Mouse (Mus musculus) lung, embryonic 16.5 days (tissue): Measurements from ENCODE around the gene Dip2b. TPM values are rescaled to one million over a fixed set of nuclear protein-coding genes. Genes with fewer than 3 reads are reported as not detected.
A peak's percentile ranks its signal among the peaks of the same experiment; 100 is the strongest.

Experiments used
- ATAC-seq: fragments of 200-750 bp; cut with Nextera tagmentation; 2 replicates; pipeline ENCODE4 v1.8.0; 2017; ENCODE audit warnings: low read depth, mild to moderate bottlenecking, moderate library complexity
- H3K27ac ChIP-seq: fragments of 300-500 bp; sonication (generic); 2 replicates; pipeline ENCODE4 v1.5.1; 2014; ENCODE audit warnings: mild to moderate bottlenecking, control low read depth, low read length
- H3K27me3 ChIP-seq: fragments of 300-500 bp; sonication (generic); 2 replicates; pipeline ENCODE4 v1.6.1; 2014; ENCODE audit warnings: low read depth, low read length, mixed read lengths; ENCODE audit not compliant: control insufficient read depth, insufficient read depth
- H3K36me3 ChIP-seq: fragments of 300-500 bp; sonication (generic); 2 replicates; pipeline ENCODE4 v1.6.1; 2014; ENCODE audit warnings: low read length; ENCODE audit not compliant: control insufficient read depth, insufficient read depth
- H3K4me1 ChIP-seq: fragments of 300-500 bp; sonication (generic); replicated peaks from 2 replicates; pipeline ENCODE4 v1.6.1; 2014; ENCODE audit warnings: low read length, mixed read lengths; ENCODE audit not compliant: control insufficient read depth, insufficient read depth
- H3K4me2 ChIP-seq: fragments of 300-500 bp; sonication (generic); 2 replicates; pipeline ENCODE4 v1.6.1; 2014; ENCODE audit warnings: low read depth, low read length, control low read depth
- H3K4me3 ChIP-seq: fragments of 300-500 bp; sonication (generic); 2 replicates; pipeline ENCODE4 v1.5.1; 2014; ENCODE audit warnings: mild to moderate bottlenecking, low read length, control low read depth
- H3K9ac ChIP-seq: fragments of 300-500 bp; sonication (generic); 2 replicates; pipeline ENCODE4 v1.6.1; 2014; ENCODE audit warnings: low read length, control low read depth
- H3K9me3 ChIP-seq: fragments of 300-500 bp; sonication (generic); 2 replicates; pipeline ENCODE4 v1.6.1; 2016; ENCODE audit warnings: low read length; ENCODE audit not compliant: control insufficient read depth
- WGBS: fragments of 180-500 bp; shearing (Covaris S2); extraction: QIAGEN DNeasy Blood & Tissue Kit; methylation state at CpG from one replicate; pipeline ENCODE4 v1.1.7; 2014; 5-methylcytosine and 5-hydroxymethylcytosine counted together
- polyA plus RNA-seq: library from polyadenylated mRNA; unstranded; fragments of >200 nt; fragmentation: Nextera tagmentation; extraction: Ambion mirVana; gene quantifications from 2 replicates; pipeline ENCODE4 v1.2.1, GENCODE M21; 2015

Dip2b gene
- polyA plus RNA-seq, 1 experiment from 2014 or later: 10.4 TPM

- no peak overlapping the region for H3K4me3 ChIP-seq
- no peak overlapping the region for H3K9ac ChIP-seq
- 11% methylated on average over 11 of the region's 11 CpGs for WGBS
- no peak overlapping the region for H3K27ac ChIP-seq
- H3K36me3 ChIP-seq: no peaks in the 10 kb centered on the region
- H3K4me2 ChIP-seq: 0 out of 2 replicates have a peak overlapping the region, but pooled peaks have one; percentile 15
- H3K9me3 ChIP-seq: no peaks in the 10 kb centered on the region
- ATAC-seq: peak; percentile 85
- H3K4me1 ChIP-seq: peaks cover 7% of the 10 kb centered on the region
- no peaks in the 10 kb centered on the region for H3K27me3 ChIP-seq
Measured at GRCm38 (mm10) chr15:100126456-100127107, 88.1 kb downstream of the Dip2b start.

DNA sequence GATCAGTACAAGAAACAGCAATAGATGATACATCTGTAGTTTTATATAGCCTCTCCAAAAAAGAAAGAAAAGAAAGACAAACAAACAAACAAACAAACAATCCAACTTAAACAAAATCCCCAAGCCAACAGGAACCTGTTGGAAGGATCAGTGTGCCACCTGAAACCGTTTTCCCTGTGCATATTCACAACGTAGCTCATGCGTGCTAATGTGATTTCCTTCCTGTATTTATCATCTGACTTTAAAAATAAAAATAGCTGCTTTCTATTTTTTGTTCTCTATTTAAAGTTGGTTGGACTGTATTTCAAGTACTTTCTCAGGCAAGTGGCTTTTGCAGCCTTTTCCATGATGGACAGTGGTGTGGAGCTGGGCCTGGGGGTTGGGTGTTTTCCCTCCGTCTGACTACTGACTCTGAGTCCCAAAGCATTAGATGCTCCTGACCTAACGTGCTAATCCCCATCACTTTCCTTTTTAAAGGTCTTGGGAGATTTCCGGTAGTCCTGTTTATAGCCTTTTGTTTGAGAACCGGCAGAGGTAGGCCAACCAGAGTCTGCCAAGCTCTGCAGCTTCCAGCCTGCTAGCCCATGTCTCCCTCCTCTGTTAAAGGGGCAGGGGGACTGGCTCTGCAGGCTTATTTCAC, 90.8 kb downstream of the Dip2b start:
- Histone ChIP-seq H3K27me3 (no peaks in the 10 kb centered on the region), H3K9me3 (no peaks in the 10 kb centered on the region), H3K27ac (no peak overlapping the region), H3K9ac (no peak overlapping the region), H3K4me3 (no peak overlapping the region), H3K4me2 (no peak overlapping the region), H3K36me3 (no peaks in the 10 kb centered on the region), H3K4me1 (peaks cover 7% of the 10 kb centered on the region)
- ATAC-seq: no peak
- 62% methylated on average over 7 of the region's 7 CpGs for WGBS

DNA sequence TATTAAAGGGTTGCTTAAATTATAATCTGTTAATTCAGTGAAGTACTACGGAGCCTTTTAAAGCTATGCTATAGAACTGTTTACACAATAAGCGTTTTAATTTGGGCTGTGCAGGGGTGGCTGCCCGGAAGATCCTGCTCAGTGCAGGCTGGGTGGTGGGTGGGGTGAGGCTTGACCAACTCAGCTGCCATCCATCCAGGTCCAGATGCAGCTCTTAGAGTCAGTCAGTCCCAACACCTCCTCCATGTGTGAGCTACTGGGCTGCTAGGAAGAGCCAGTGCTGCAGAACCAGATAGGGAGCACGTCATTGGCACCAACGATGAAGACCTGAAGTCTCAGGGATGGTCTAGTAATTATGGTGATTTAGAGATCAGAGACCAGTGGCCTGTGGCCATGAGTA, 101.2 kb downstream of the Dip2b start:
- H3K4me3 ChIP-seq: no peak overlapping the region
- no peak for ATAC-seq
- WGBS: 76% methylated on average over 5 of the region's 5 CpGs

DNA sequence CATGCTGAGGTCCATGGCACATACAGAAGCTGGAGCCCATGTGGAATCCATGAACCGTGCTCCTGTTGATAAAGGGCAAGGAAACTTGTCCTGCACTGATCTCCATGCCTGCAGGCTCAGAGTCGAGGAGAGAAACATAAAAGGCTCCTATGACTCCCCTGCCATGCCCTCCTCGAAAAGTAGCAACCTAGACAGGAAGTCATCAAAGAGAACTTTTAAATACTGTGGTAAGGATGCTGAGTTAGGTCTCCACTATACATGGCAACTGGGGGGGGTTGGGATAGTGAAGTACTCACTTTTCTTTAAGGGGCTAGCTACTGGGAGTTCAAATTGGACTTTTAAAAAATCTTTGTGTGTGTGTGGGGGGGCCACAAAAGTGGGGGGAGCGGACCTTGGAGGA, 102.0 kb downstream of the Dip2b start:
- H3K4me1 ChIP-seq: peaks cover 15% of the 10 kb centered on the region; the same call in 1 of the 2 replicates
- 56% methylated on average over 4 of the region's 4 CpGs for WGBS
- H3K36me3 ChIP-seq: no peaks in the 10 kb centered on the region
- no peak overlapping the region for H3K4me2 ChIP-seq
- no peak for ATAC-seq
- H3K4me3 ChIP-seq: no peak overlapping the region
- no peaks in the 10 kb centered on the region for H3K27me3 ChIP-seq
- H3K9ac ChIP-seq: no peak overlapping the region
- H3K9me3 ChIP-seq: no peaks in the 10 kb centered on the region
- no peak overlapping the region for H3K27ac ChIP-seq

More for the DNA sequence above, 101.2 kb downstream of the Dip2b start:
- H3K27me3 ChIP-seq: no peaks in the 10 kb centered on the region
- no peak overlapping the region for H3K27ac ChIP-seq
- H3K9ac ChIP-seq: no peak overlapping the region
- no peak overlapping the region for H3K4me2 ChIP-seq
- H3K36me3 ChIP-seq: no peaks in the 10 kb centered on the region
- no peaks in the 10 kb centered on the region for H3K9me3 ChIP-seq
- peaks cover 8% of the 10 kb centered on the region; the same call in 1 of the 2 replicates for H3K4me1 ChIP-seq

GRCm38 (mm10) chr15:100143091-100143801, 104.8 kb downstream of the Dip2b start:
- H3K27ac ChIP-seq: peak overlapping the region; percentile 76
- ATAC-seq: peak; percentile 62
- WGBS: 51% methylated on average over 11 of the region's 11 CpGs
- no peak overlapping the region for H3K9ac ChIP-seq
- no peaks in the 10 kb centered on the region for H3K36me3 ChIP-seq
- H3K4me2 ChIP-seq: no peak overlapping the region
- peaks cover 22% of the 10 kb centered on the region; the same call in 1 of the 2 replicates for H3K4me1 ChIP-seq
- no peaks in the 10 kb centered on the region for H3K9me3 ChIP-seq
- H3K4me3 ChIP-seq: no peak overlapping the region
- H3K27me3 ChIP-seq: no peaks in the 10 kb centered on the region

- Histone ChIP-seq H3K4me2 (no peak overlapping the region), H3K4me3 (no peak overlapping the region), H3K9ac (0 out of 2 replicates have a peak overlapping the region, but pooled peaks have one; percentile 9), H3K9me3 (no peaks in the 10 kb centered on the region), H3K27ac (peak overlapping the region; percentile 14; the same call in 1 of the 2 replicates), H3K27me3 (no peaks in the 10 kb centered on the region), H3K36me3 (no peaks in the 10 kb centered on the region), H3K4me1 (peaks cover 22% of the 10 kb centered on the region; the same call in 1 of the 2 replicates)
- ATAC-seq: no peak
- 43% methylated on average over 15 of the region's 15 CpGs for WGBS
Measured at GRCm38 (mm10) chr15:100144854-100145824, 106.7 kb downstream of the Dip2b start.

GRCm38 (mm10) chr15:100145917-100146316, 107.5 kb downstream of the Dip2b start:
- Histone ChIP-seq H3K9ac (no peak overlapping the region), H3K27ac (peak overlapping the region; percentile 14; the same call in 1 of the 2 replicates), H3K4me1 (peaks cover 22% of the 10 kb centered on the region; the same call in 1 of the 2 replicates), H3K9me3 (no peaks in the 10 kb centered on the region), H3K36me3 (no peaks in the 10 kb centered on the region), H3K27me3 (no peaks in the 10 kb centered on the region), H3K4me3 (no peak overlapping the region), H3K4me2 (no peak overlapping the region)
- WGBS: 46% methylated on average over 3 of the region's 3 CpGs
- no peak for ATAC-seq

DNA sequence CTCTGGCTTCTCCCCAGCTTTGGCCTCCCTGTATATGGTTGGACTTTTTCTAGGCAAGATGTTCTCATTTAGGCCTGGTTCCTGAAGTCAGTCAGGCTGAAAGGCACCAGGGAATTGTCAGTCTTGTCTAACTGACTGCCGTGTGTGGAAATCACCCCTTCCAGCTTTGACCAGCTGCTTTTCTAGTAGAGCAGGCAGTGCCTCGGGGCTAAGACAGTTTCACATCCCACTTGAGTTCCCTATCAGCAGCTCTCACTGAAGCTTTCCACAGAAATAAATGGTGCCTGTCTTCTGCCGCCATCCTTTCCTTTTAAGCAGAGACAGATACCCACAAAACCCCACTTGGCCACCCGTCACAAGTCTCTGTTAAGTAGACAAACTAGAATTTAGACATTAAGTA, 112.1 kb downstream of the Dip2b start:
- no peak overlapping the region for H3K9ac ChIP-seq
- H3K4me3 ChIP-seq: no peak overlapping the region
- 61% methylated on average over 4 of the region's 4 CpGs for WGBS
- no peak overlapping the region for H3K27ac ChIP-seq
- H3K9me3 ChIP-seq: no peaks in the 10 kb centered on the region
- no peaks in the 10 kb centered on the region for H3K27me3 ChIP-seq
- no peak for ATAC-seq
- peaks cover 11% of the 10 kb centered on the region for H3K36me3 ChIP-seq
- peaks cover 6% of the 10 kb centered on the region; the same call in 1 of the 2 replicates for H3K4me1 ChIP-seq
- no peak overlapping the region for H3K4me2 ChIP-seq
